In genomic region chr17:46832981-46833305, GRCm38 (mm10) we compare ENCODE assay signal across 12 mouse cellular contexts.
"Had no signal": no experiment of that assay in that cellular context is flagged by ENCODE, and none has a peak within 500 bp of the region (broad histone marks: within the 10 kb centered on the region; RNA-seq: fewer than 3 reads in every experiment).

No protein-coding gene starts in this region.

- H3K4me3 ChIP-seq: intestine, embryonic 15.5 days; kidney, embryonic 15.5 days; layer of hippocampus, adult 2 months; limb, embryonic 13.5 days; midbrain, embryonic 13.5 days; neural tube, embryonic 15.5 days had no signal

- H3K9ac ChIP-seq: intestine, embryonic 15.5 days; kidney, embryonic 15.5 days; limb, embryonic 13.5 days; liver, embryonic 14.5 days; midbrain, embryonic 13.5 days; neural tube, embryonic 15.5 days had no signal

- H3K9me3 ChIP-seq: intestine, embryonic 15.5 days; kidney, embryonic 15.5 days; limb, embryonic 13.5 days; midbrain, embryonic 13.5 days; neural tube, embryonic 15.5 days had no signal

- H3K4me1 ChIP-seq: intestine, embryonic 15.5 days; midbrain, embryonic 13.5 days; neural tube, embryonic 15.5 days had no signal

- H3K4me2 ChIP-seq: intestine, embryonic 15.5 days; kidney, embryonic 15.5 days; limb, embryonic 13.5 days; midbrain, embryonic 13.5 days; neural tube, embryonic 15.5 days had no signal

- H3K27ac ChIP-seq: intestine, embryonic 15.5 days; liver, embryonic 14.5 days; midbrain, embryonic 13.5 days; neural tube, embryonic 15.5 days had no signal

- H3K36me3 ChIP-seq: intestine, embryonic 15.5 days had no signal

- H3K27me3 ChIP-seq: intestine, embryonic 15.5 days; kidney, embryonic 15.5 days; limb, embryonic 13.5 days; midbrain, embryonic 13.5 days; neural tube, embryonic 15.5 days had no signal

- ATAC-seq: intestine, embryonic 15.5 days; midbrain, embryonic 13.5 days had no signal

- DNase-seq: left cerebral cortex, postnatal 4 days; right cerebral cortex, adult 18-20 months; right cerebral cortex, postnatal 25 days; spleen, adult 18-20 months; thymus, postnatal 4 days had no signal
